Mouse (Mus musculus) kidney, embryonic 15.5 days (tissue): ENCODE data around the gene Ugt1a6b. TPM values are rescaled to one million over a fixed set of nuclear protein-coding genes. Genes with fewer than 3 reads are reported as not detected.
"Not testable (repeated sequence)": the region's sequence is repeated elsewhere in the genome, so short reads cannot be mapped to it uniquely, and the experiment has no call there.

Experiments
- ATAC-seq: fragments of 200-750 bp; cut with Nextera tagmentation; replicated peaks from 2 replicates; pipeline ENCODE4 v1.8.0; 2017; ENCODE audit warnings: moderate TSS enrichment; ENCODE audit not compliant: low FRiP score
- H3K27ac ChIP-seq: fragments of 300-500 bp; sonication (generic); 2 replicates; pipeline ENCODE4 v1.5.1; 2015; ENCODE audit warnings: mild to moderate bottlenecking, inconsistent platforms
- H3K27me3 ChIP-seq: fragments of 300-500 bp; sonication (generic); 2 replicates; pipeline ENCODE4 v1.6.1; 2015; ENCODE audit warnings: inconsistent platforms
- H3K36me3 ChIP-seq: fragments of 300-500 bp; sonication (generic); 2 replicates; pipeline ENCODE4 v1.6.1; 2015; ENCODE audit warnings: inconsistent platforms
- H3K4me1 ChIP-seq: fragments of 300-500 bp; sonication (generic); 2 replicates; pipeline ENCODE4 v1.6.1; 2015; ENCODE audit warnings: inconsistent platforms
- H3K4me2 ChIP-seq: fragments of 300-500 bp; sonication (generic); 2 replicates; pipeline ENCODE4 v1.6.1; 2015; ENCODE audit warnings: moderate library complexity, mild to moderate bottlenecking, inconsistent platforms
- H3K4me3 ChIP-seq: fragments of 300-500 bp; sonication (generic); replicated peaks from 2 replicates; pipeline ENCODE4 v1.5.1; 2015; ENCODE audit warnings: mild to moderate bottlenecking, inconsistent platforms
- H3K9ac ChIP-seq: fragments of 300-500 bp; sonication (generic); 2 replicates; pipeline ENCODE4 v1.6.1; 2015; ENCODE audit warnings: mild to moderate bottlenecking, inconsistent platforms
- H3K9me3 ChIP-seq: fragments of 300-500 bp; sonication (generic); replicated peaks from 2 replicates; pipeline ENCODE4 v1.6.1; 2016; ENCODE audit warnings: inconsistent platforms
- WGBS: fragments of 180-500 bp; shearing (Covaris S2); methylation state at CpG from one replicate; pipeline ENCODE4 v1.1.7; 2015; ENCODE audit warnings: mixed read lengths; 5-methylcytosine and 5-hydroxymethylcytosine counted together
- polyA plus RNA-seq: library from polyadenylated mRNA; unstranded; fragments of >200 nt; fragmentation: Nextera tagmentation; extraction: Ambion mirVana; gene quantifications from 2 replicates; pipeline ENCODE4 v1.2.1, GENCODE M21; 2015

The Ugt1a6b gene
- polyA plus RNA-seq, 1 experiment from 2014 or later, result 0.16 TPM

- not testable (repeated sequence) for H3K36me3 ChIP-seq, H3K4me1 ChIP-seq, H3K9me3 ChIP-seq, H3K4me2 ChIP-seq, H3K9ac ChIP-seq, H3K27ac ChIP-seq, H3K4me3 ChIP-seq, ATAC-seq, H3K27me3 ChIP-seq
- WGBS, result 93% methylated on average over 2 of the region's 2 CpGs
These were observed 26.0 kb downstream of the Ugt1a6b start for GRCm38 (mm10) chr1:88129091-88129490.

- H3K36me3 ChIP-seq, H3K27ac ChIP-seq: not testable (repeated sequence)
- 88% methylated on average over 1 of the region's 1 CpGs for WGBS
These were observed 27.2 kb downstream of the Ugt1a6b start for GRCm38 (mm10) chr1:88130223-88130622.

DNA sequence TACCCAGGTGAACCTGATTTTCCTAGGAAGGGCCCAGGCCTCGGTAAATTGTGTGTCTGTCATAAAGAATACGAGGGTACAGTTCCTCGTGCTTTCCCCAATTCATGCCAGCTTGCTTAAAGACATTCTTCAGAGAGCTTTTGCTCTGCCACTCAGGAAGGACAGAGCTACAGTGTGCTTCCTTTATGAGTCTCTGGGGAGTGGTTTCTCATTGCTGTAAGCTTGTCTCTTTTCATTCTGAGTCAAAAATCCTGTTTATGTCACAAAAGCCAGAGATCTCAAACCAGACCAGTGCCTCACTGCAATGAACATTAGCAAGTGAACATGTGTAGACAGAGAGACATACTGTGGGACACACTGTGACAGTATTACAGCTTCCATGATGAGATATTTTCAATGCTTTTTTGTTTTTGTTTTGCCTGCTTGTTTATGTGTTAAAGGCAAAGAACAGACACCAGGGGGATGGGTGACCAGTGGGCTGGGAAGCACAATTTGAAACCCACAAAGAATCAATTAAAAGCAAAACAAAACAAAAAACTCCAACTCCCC, 30.9 kb downstream of the Ugt1a6b start:
- 48% methylated on average over 3 of the region's 3 CpGs for WGBS
- no peaks in the 10 kb centered on the region for H3K27me3 ChIP-seq
- no peak overlapping the region for H3K4me3 ChIP-seq
- no peak for ATAC-seq
- H3K9me3 ChIP-seq, result no peaks in the 10 kb centered on the region
- no peak overlapping the region for H3K9ac ChIP-seq
- H3K4me2 ChIP-seq, result no peak overlapping the region
- peaks cover 11% of the 10 kb centered on the region for H3K4me1 ChIP-seq
- H3K27ac ChIP-seq, result peak overlapping the region; percentile 71
- H3K36me3 ChIP-seq, result no peaks in the 10 kb centered on the region

More at GRCm38 (mm10) chr1:88130223-88130622, 27.2 kb downstream of the Ugt1a6b start:
- H3K9me3 ChIP-seq, H3K4me2 ChIP-seq, H3K4me3 ChIP-seq, ATAC-seq, H3K9ac ChIP-seq, H3K27me3 ChIP-seq: not testable (repeated sequence)
- peaks cover 11% of the 10 kb centered on the region for H3K4me1 ChIP-seq

- H3K36me3 ChIP-seq, H3K4me3 ChIP-seq, H3K4me2 ChIP-seq, H3K9me3 ChIP-seq, ATAC-seq, H3K27me3 ChIP-seq, H3K9ac ChIP-seq: not testable (repeated sequence)
- peaks cover 11% of the 10 kb centered on the region for H3K4me1 ChIP-seq
- H3K27ac ChIP-seq, result peak within 1 kb of the TSS; percentile 71
- WGBS, result 34% methylated on average over 5 of the region's 5 CpGs
These were observed 31.5 kb downstream of the Ugt1a6b start, which contains the start of gene Ugt1a6a for GRCm38 (mm10) chr1:88134457-88135011. Ugt1a6a (plus strand) TSS chr1:88134809.

DNA sequence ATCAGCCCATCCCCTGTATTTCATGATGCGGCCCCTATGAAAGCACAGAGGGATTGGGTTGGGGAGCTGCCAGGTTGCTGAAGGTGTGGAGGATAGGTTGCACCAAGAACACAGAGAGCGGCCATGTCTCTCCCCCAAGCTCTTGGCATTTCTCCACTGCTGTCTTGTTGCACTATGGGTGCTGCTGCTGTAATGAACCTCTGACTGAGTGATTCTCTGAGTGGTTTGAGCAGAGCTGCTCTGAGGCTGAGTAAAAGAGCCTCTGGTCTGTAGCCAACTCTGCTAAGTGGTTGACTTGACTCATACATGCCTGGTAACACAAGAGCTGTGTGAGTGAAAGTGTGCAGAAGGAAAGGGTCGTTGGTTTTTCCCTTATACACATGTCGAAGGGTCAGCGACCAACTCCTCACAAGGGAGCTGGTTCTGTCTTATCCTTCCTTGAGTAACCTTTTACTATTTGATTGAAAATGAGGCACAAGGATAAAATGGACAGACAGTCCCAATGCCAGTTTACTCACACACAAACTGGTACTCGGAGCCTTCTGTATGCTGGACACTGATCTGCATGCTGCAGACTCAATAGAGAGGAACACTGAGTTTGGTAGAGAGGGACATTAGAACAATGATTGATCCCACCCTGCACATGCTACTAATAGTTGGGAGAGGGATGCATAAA, 32.3 kb downstream of the Ugt1a6b start:
- H3K9me3 ChIP-seq, H3K4me3 ChIP-seq, H3K27me3 ChIP-seq, H3K4me2 ChIP-seq, H3K9ac ChIP-seq, H3K27ac ChIP-seq, ATAC-seq, H3K36me3 ChIP-seq: not testable (repeated sequence)
- WGBS, result 96% methylated on average over 6 of the region's 6 CpGs
- peaks cover 11% of the 10 kb centered on the region for H3K4me1 ChIP-seq

DNA sequence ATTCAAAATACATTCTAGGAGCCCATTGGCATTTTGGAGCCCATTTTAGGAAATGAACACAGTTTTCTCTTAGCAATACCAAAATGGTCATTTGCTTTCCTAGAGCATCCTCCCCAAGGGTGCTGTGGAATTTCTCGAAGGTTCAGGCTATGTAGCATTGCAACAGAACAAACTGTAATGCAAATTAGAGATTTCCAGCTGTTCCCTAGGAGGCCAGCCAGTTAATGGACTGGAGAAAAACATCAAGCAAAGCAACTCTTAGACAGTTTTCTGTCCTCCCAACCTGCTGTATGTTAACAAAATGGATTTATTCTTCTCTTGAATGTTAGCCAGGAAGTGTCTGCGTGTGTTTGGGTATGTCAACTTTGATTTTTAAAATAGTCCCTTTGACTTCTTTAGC, 33.6 kb downstream of the Ugt1a6b start:
- Histone ChIP-seq H3K9me3 (no peaks in the 10 kb centered on the region), H3K9ac (no peak overlapping the region), H3K36me3 (no peaks in the 10 kb centered on the region), H3K4me2 (no peak overlapping the region), H3K27ac (no peak overlapping the region), H3K27me3 (no peaks in the 10 kb centered on the region), H3K4me3 (no peak overlapping the region), H3K4me1 (peaks cover 11% of the 10 kb centered on the region)
- WGBS, result 59% methylated on average over 2 of the region's 2 CpGs
- no peak for ATAC-seq

- H3K4me2 ChIP-seq, result no peak overlapping the region
- no peak overlapping the region for H3K27ac ChIP-seq
- 82% methylated on average over 3 of the region's 3 CpGs for WGBS
- ATAC-seq, result no peak
- H3K4me3 ChIP-seq, result no peak overlapping the region
- no peaks in the 10 kb centered on the region for H3K36me3 ChIP-seq
- no peak overlapping the region for H3K9ac ChIP-seq
- no peaks in the 10 kb centered on the region for H3K27me3 ChIP-seq
- no peaks in the 10 kb centered on the region for H3K9me3 ChIP-seq
- H3K4me1 ChIP-seq, result peaks cover 11% of the 10 kb centered on the region
These were observed 34.2 kb downstream of the Ugt1a6b start for GRCm38 (mm10) chr1:88137264-88137663.

DNA sequence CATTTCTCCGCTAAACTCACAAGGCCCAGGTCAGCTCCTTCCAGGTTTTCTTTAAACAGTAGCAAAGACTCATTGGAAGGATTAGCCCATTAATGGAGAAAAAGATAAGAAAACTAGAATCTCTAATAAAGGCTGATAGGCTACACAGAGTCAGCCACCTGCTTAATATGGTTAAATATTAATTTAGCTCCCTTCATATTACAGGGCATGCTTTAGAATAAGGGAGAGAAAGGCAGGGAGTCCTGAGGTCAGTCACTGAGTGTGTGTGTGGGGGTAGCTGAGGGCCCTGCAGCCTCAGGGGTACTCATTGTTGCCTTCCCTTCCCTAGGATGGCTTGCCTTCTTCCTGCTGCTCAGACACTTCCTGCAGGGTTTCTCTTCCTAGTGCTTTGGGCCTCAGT, 35.1 kb downstream of the Ugt1a6b start:
- WGBS, result 82% methylated on average over 1 of the region's 1 CpGs
- ATAC-seq, result no peak
- H3K27ac ChIP-seq, result no peak overlapping the region
- no peak overlapping the region for H3K4me3 ChIP-seq
- H3K9ac ChIP-seq, result no peak overlapping the region
- H3K4me2 ChIP-seq, result no peak overlapping the region
- H3K27me3 ChIP-seq, result no peaks in the 10 kb centered on the region
- H3K9me3 ChIP-seq, result no peaks in the 10 kb centered on the region
- H3K36me3 ChIP-seq, result no peaks in the 10 kb centered on the region
- peaks cover 11% of the 10 kb centered on the region for H3K4me1 ChIP-seq

DNA sequence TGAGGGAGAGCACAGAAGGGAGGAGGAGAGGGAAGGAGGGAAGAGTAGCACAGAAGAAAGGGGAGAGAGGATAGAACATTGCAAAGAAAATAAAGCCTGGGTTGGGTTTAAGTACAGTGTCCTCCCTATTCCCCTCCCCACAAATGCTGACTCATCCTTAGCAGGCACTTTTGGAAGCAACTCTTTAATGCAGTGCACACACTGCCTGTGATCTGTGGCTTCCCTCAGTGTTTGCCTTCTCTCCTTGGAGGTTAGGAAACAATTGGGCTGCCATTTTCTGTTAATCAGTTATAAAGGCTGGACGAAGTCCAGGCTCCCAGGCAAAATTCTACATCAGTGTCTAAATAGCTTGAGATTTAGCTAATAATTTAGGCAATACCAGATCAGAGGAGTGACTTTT, 37.4 kb downstream of the Ugt1a6b start:
- not testable (repeated sequence) for H3K9ac ChIP-seq, H3K27ac ChIP-seq, H3K4me3 ChIP-seq, H3K9me3 ChIP-seq, H3K36me3 ChIP-seq, H3K27me3 ChIP-seq, H3K4me1 ChIP-seq, H3K4me2 ChIP-seq
- peak; percentile 83 for ATAC-seq
- 43% methylated on average over 1 of the region's 1 CpGs for WGBS

DNA sequence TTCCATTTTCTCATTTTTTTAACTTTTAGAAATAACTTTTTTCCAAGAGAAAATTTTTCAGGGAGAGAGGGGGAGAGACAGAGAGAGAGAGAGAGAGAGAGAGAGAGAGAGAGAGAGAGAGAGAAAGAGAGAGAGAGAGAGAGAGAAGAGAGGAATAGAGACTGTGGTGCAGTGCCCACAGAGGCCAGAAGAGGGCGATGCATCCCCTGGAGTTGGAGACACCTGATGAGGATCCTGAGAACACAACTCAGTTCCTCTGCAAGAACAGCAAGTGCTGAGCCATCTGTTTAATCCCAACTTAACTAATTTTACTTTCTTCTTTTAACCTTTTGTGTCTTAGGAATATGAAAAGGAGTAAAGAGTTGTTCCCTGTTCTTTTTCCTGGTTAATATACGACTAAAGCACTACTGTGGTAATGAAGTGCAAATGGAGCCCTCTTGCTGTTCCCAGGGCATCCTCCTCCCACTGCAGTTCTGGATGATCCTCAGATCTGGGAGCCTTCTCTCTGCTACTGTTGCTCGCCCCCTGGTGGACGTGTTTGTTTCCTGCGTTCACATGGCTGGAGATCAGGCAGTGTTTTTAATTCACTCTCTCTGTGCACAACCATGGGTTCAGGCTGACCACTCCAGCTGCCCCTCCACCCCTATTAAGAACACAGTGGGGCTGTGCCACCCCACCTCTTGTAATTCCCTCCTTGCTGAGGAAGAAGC, 41.1 kb downstream of the Ugt1a6b start:
- not testable (repeated sequence) for H3K27me3 ChIP-seq

DNA sequence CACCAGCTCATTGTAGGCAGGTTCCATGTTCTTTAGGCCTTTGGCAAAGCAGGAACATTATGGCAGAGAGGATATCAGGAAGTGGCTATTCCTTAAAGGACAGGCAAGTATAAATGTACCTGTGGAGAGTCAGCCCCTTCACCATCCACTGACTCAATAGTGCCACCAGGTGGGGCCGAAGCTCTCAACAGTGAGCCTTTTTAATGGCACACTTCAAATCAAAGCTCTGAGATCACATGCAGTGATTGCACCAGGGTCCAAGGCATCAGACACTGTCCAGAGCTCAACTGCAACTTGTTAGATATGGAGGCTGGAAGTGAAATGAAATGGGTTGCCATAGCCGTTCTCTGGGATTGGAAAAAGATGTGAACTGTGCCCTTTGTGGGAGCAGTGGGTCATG, 42.2 kb downstream of the Ugt1a6b start:
- not testable (repeated sequence) for H3K27me3 ChIP-seq, H3K9me3 ChIP-seq, H3K36me3 ChIP-seq, H3K4me2 ChIP-seq, ATAC-seq, H3K9ac ChIP-seq, H3K27ac ChIP-seq, H3K4me1 ChIP-seq, H3K4me3 ChIP-seq
- 83% methylated on average over 2 of the region's 2 CpGs for WGBS

More for the DNA sequence above, 41.1 kb downstream of the Ugt1a6b start:
- not testable (repeated sequence) for H3K4me1 ChIP-seq, H3K9me3 ChIP-seq, H3K36me3 ChIP-seq, H3K4me2 ChIP-seq, H3K4me3 ChIP-seq, H3K9ac ChIP-seq, H3K27ac ChIP-seq
- 0 out of 2 replicates have a peak, but pooled peaks have one; percentile 36 for ATAC-seq
- WGBS, result 3% methylated on average over 5 of the region's 5 CpGs

DNA sequence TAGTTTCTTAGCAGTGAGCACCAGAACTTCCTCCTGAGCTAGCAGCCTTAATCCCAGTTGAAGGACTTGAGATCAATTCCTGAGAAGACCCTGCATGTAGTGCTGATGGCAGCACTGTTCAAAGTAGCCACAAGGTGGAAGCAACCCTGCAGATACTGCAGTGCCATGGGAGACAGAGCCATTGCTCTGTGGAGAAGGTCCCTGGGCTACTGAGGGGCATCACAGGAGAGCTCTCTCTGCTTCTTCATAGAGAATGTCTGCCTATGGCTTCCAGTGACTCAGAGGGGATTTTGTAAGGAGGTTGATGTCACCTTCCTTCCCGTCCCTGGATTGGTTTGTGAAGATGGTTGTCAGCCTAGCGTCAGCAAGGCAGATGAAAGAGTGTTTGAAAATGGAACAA, 47.1 kb downstream of the Ugt1a6b start:
- not testable (repeated sequence) for H3K27me3 ChIP-seq, H3K27ac ChIP-seq, H3K9me3 ChIP-seq, H3K36me3 ChIP-seq, ATAC-seq, H3K4me3 ChIP-seq, H3K4me1 ChIP-seq, H3K9ac ChIP-seq, H3K4me2 ChIP-seq
- WGBS, result 79% methylated on average over 2 of the region's 2 CpGs
